Mouse (Mus musculus) neural tube, embryonic 15.5 days (tissue): ENCODE measurements around the gene Gdpgp1. TPM values are rescaled to one million over a fixed set of nuclear protein-coding genes. Genes with fewer than 3 reads are reported as not detected.

Experiments
- ATAC-seq: fragments of 200-750 bp; cut with Nextera tagmentation; 2 replicates; pipeline ENCODE4 v1.8.0; 2017; ENCODE audit warnings: mild to moderate bottlenecking, moderate TSS enrichment, moderate library complexity; ENCODE audit not compliant: low FRiP score
- H3K27ac ChIP-seq: fragments of 300-500 bp; sonication (generic); replicated peaks from 2 replicates; pipeline ENCODE4 v1.5.1; 2015; ENCODE audit warnings: mild to moderate bottlenecking, inconsistent platforms
- H3K27me3 ChIP-seq: fragments of 300-500 bp; sonication (generic); replicated peaks from 2 replicates; pipeline ENCODE4 v1.6.1; 2015; ENCODE audit warnings: inconsistent platforms
- H3K36me3 ChIP-seq: fragments of 300-500 bp; sonication (generic); 2 replicates; pipeline ENCODE4 v1.6.1; 2015; ENCODE audit warnings: inconsistent platforms
- H3K4me1 ChIP-seq: fragments of 300-500 bp; sonication (generic); 2 replicates; pipeline ENCODE4 v1.6.1; 2015; ENCODE audit warnings: inconsistent platforms
- H3K4me2 ChIP-seq: fragments of 300-500 bp; sonication (generic); 2 replicates; pipeline ENCODE4 v1.6.1; 2015; ENCODE audit warnings: inconsistent platforms, mild to moderate bottlenecking, moderate library complexity
- H3K4me3 ChIP-seq: fragments of 300-500 bp; sonication (generic); replicated peaks from 2 replicates; pipeline ENCODE4 v1.5.1; 2015; ENCODE audit warnings: mild to moderate bottlenecking, inconsistent platforms
- H3K9ac ChIP-seq: fragments of 300-500 bp; sonication (generic); replicated peaks from 2 replicates; pipeline ENCODE4 v1.6.1; 2015; ENCODE audit warnings: mild to moderate bottlenecking, inconsistent platforms
- H3K9me3 ChIP-seq: fragments of 300-500 bp; sonication (generic); replicated peaks from 2 replicates; pipeline ENCODE4 v1.6.1; 2016; ENCODE audit warnings: inconsistent platforms
- WGBS: fragments of 180-500 bp; shearing (Covaris S2); methylation state at CpG from one replicate; pipeline ENCODE4 v1.1.7; 2015; ENCODE audit warnings: mixed read lengths; 5-methylcytosine and 5-hydroxymethylcytosine counted together
- polyA plus RNA-seq: library from polyadenylated mRNA; unstranded; fragments of >200 nt; fragmentation: Nextera tagmentation; extraction: Ambion mirVana; gene quantifications from 2 replicates; pipeline ENCODE4 v1.2.1, GENCODE M21; 2015

Gdpgp1 gene
- polyA plus RNA-seq, 1 experiment from 2014 or later = 4.6 TPM

- Histone ChIP-seq H3K27ac (no peak overlapping the region), H3K27me3 (no peaks in the 10 kb centered on the region), H3K4me1 (peaks cover 74% of the 10 kb centered on the region), H3K4me3 (no peak overlapping the region), H3K36me3 (0 out of 2 replicates have a peak, but pooled peaks cover 6% of the 10 kb centered on the region), H3K9me3 (no peaks in the 10 kb centered on the region), H3K4me2 (no peak overlapping the region; the same call in 1 of the 2 replicates), H3K9ac (no peak overlapping the region)
- WGBS = 79% methylated on average over 5 of the region's 5 CpGs
- ATAC-seq = no peak
Observed at GRCm38 (mm10) chr7:80200963-80201539, 31.6 kb upstream of the Gdpgp1 start.

DNA sequence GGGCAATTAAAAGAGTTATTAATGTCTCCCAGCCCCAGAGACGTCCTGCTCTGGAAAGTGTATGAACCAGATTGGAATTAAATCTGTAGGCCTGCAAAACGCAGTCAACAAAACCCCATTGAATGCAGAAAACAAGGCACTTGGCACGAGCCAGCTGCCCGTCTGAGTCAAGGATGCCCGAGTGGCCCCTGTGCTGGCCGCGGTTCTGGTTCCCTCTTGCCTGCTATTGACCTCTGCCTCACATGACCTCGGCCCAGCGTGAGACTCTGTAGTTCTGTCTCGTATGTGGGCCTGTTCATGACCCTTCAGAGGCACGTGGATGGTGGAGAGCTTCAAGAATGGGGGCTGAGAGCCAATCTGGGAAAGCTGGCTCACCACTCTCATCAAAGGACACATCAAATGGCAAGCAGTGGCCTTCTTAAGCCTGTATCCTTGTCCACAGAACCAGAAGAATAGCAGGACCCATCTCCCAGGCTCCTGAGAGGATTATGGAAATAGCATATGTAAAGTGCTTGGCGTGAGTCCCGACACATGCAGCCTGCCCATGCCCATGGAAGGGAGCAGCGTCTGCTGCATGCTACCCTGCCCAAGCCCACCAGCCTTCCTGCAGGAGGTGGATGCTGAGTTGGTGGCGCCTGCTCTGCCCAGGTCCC is 30.7 kb upstream of the Gdpgp1 start:
- Histone ChIP-seq H3K4me1 (peaks cover 82% of the 10 kb centered on the region), H3K27ac (no peak overlapping the region), H3K9ac (no peak overlapping the region), H3K4me3 (no peak overlapping the region), H3K36me3 (0 out of 2 replicates have a peak, but pooled peaks cover 6% of the 10 kb centered on the region), H3K9me3 (no peaks in the 10 kb centered on the region), H3K4me2 (0 out of 2 replicates have a peak overlapping the region, but pooled peaks have one; percentile 4), H3K27me3 (no peaks in the 10 kb centered on the region)
- no peak for ATAC-seq
- 69% methylated on average over 15 of the region's 15 CpGs for WGBS

DNA sequence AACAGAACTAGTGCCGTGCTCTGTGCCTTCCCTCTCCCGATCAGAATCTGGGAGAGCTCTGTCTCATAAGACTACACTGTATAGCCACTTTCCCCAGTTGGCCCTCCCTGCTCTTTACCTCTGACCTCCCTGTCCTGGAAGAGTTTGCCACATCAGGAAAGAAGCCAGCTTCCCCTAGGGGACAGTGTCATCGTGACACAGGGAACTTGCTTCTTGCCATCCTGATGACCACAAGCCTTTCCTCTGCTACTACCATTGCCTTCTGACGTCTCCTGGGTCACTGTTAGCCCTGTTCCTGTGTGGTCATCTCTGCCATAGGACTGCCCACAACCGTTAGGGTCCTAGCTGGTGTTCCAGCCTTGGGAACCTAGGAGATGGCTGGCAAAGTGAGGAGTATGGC is 29.7 kb upstream of the Gdpgp1 start:
- no peaks in the 10 kb centered on the region for H3K9me3 ChIP-seq
- 88% methylated on average over 5 of the region's 5 CpGs for WGBS
- peaks cover 83% of the 10 kb centered on the region for H3K4me1 ChIP-seq
- H3K36me3 ChIP-seq = 0 out of 2 replicates have a peak, but pooled peaks cover 6% of the 10 kb centered on the region
- H3K9ac ChIP-seq = no peak overlapping the region
- no peak for ATAC-seq
- no peak overlapping the region for H3K27ac ChIP-seq
- no peak overlapping the region for H3K4me2 ChIP-seq
- H3K27me3 ChIP-seq = no peaks in the 10 kb centered on the region
- no peak overlapping the region for H3K4me3 ChIP-seq

- Histone ChIP-seq H3K27ac (no peak overlapping the region), H3K4me1 (peaks cover 89% of the 10 kb centered on the region)
Observed at GRCm38 (mm10) chr7:80203638-80204096, 29.0 kb upstream of the Gdpgp1 start.

DNA sequence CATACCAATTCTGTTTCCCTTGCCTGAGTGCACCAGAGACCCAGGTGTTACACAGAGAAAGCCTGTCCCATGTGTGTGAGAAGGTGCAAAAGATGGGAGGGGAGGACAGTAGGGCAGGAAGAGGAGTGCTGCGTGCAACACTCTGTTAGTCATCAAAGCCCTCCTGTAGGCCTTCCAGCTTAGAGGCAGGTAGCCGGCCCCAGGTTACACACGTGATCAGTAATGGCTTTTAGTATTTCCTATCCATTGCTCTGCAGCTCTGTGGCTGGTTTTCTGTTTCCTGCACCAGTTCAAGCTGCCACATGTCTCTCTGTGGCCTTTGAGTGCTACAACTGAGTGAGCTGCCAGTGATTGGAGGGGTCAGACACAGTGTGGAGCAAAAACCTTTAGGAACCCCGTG is 28.3 kb upstream of the Gdpgp1 start:
- ATAC-seq = no peak
- H3K4me2 ChIP-seq = no peak overlapping the region
- no peak overlapping the region for H3K4me3 ChIP-seq
- no peaks in the 10 kb centered on the region for H3K9me3 ChIP-seq
- H3K27ac ChIP-seq = no peak overlapping the region
- H3K4me1 ChIP-seq = peaks cover 89% of the 10 kb centered on the region
- H3K9ac ChIP-seq = no peak overlapping the region
- 81% methylated on average over 4 of the region's 4 CpGs for WGBS
- 0 out of 2 replicates have a peak, but pooled peaks cover 6% of the 10 kb centered on the region for H3K36me3 ChIP-seq
- H3K27me3 ChIP-seq = no peaks in the 10 kb centered on the region

More at GRCm38 (mm10) chr7:80203638-80204096, 29.0 kb upstream of the Gdpgp1 start:
- Histone ChIP-seq H3K4me3 (no peak overlapping the region), H3K36me3 (0 out of 2 replicates have a peak, but pooled peaks cover 6% of the 10 kb centered on the region), H3K27me3 (no peaks in the 10 kb centered on the region), H3K9me3 (no peaks in the 10 kb centered on the region), H3K9ac (no peak overlapping the region), H3K4me2 (no peak overlapping the region)
- WGBS = 34% methylated on average over 12 of the region's 12 CpGs
- no peak for ATAC-seq

GRCm38 (mm10) chr7:80204961-80205360 is 27.7 kb upstream of the Gdpgp1 start:
- no peak overlapping the region for H3K27ac ChIP-seq
- 72% methylated on average over 7 of the region's 7 CpGs for WGBS

DNA sequence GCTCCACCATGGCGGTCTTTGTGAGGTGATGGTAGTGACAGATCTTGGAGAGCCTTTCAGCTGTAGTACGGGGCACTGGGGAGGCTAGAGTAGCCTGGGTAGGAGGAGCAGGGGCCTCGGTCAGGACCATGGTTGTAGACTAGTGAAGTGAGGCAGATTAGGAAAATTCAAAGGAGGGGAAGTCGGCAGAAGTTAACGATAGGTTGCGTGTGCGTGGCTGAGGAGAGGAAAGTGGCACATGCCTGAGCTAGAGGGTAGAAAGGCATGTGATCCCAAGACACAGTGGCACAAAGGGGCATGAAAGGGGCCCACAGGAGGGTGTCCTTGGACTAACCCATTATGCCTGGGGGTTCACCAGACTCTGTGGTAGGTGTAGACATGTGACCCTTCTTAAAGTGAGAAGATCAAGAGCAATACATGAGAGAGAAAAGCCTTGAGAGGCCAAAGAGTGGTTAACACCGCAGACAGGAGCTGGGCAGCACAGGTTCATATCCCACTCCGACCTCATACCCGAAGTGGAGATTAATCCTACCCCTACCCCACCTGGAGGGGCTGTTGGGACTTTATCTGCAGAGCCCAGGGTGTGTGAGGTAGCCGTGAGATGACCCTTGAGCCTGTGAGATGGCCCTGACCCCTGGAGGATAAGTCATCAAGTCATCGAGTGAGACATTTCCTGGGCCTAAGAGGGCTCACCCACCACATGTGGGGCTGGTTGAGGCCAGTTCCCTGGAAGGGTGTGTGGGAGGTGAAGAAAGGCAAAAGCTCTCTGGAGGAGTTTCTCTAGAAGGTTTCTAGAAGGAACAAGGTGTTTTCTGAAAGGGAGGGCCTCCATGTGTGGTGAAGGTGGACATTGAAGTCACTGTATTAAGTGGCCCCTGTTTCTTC is 26.7 kb upstream of the Gdpgp1 start:
- no peak overlapping the region for H3K9ac ChIP-seq
- H3K4me1 ChIP-seq = peaks cover 78% of the 10 kb centered on the region
- no peak overlapping the region for H3K27ac ChIP-seq
- 90% methylated on average over 12 of the region's 12 CpGs for WGBS
- no peaks in the 10 kb centered on the region for H3K27me3 ChIP-seq
- no peak overlapping the region for H3K4me2 ChIP-seq
- no peak overlapping the region for H3K4me3 ChIP-seq
- H3K36me3 ChIP-seq = 0 out of 2 replicates have a peak, but pooled peaks cover 6% of the 10 kb centered on the region
- no peaks in the 10 kb centered on the region for H3K9me3 ChIP-seq
- no peak for ATAC-seq

More at GRCm38 (mm10) chr7:80204961-80205360, 27.7 kb upstream of the Gdpgp1 start:
- Histone ChIP-seq H3K9me3 (no peaks in the 10 kb centered on the region), H3K9ac (no peak overlapping the region), H3K27me3 (no peaks in the 10 kb centered on the region), H3K36me3 (0 out of 2 replicates have a peak, but pooled peaks cover 6% of the 10 kb centered on the region), H3K4me1 (peaks cover 86% of the 10 kb centered on the region), H3K4me2 (no peak overlapping the region), H3K4me3 (no peak overlapping the region)
- ATAC-seq = no peak

- 0 out of 2 replicates have a peak, but pooled peaks cover 5% of the 10 kb centered on the region for H3K36me3 ChIP-seq
- WGBS = 66% methylated on average over 3 of the region's 3 CpGs
- no peaks in the 10 kb centered on the region for H3K9me3 ChIP-seq
- no peak overlapping the region for H3K4me2 ChIP-seq
- no peak overlapping the region; the same call in 1 of the 2 replicates for H3K27ac ChIP-seq
- no peaks in the 10 kb centered on the region for H3K27me3 ChIP-seq
- no peak for ATAC-seq
- no peak overlapping the region for H3K9ac ChIP-seq
- peaks cover 69% of the 10 kb centered on the region for H3K4me1 ChIP-seq
- H3K4me3 ChIP-seq = no peak overlapping the region
Observed at GRCm38 (mm10) chr7:80207314-80207731, 25.3 kb upstream of the Gdpgp1 start.

DNA sequence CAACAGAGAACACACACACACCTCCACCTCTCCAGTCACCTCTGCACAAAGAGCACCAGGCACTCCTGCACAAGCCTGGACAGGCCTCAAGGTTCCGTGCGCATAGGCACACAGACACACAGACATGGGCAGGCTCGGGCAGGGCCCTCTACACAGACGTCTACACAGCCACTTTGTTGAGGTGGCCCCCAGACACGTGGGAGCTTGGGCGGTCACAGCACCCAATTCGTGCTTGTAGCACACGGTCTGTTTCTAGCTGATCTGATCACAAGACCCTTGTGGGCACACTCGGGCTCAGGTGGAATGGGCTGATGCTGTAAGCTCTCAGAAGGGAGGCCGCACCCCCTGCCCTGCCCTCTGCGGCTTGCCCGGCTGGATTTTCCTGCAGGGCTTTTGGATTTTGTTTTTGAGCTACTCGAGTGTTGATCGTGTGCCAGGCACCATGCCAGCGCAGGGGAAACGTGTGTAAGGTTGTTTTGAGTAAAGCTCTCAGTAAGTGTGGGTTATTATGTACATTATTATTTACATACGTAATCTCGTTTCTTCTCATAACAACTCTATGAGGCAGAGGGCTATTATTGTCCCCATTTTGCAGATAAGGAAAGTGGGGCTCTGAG is 24.5 kb upstream of the Gdpgp1 start:
- no peaks in the 10 kb centered on the region for H3K9me3 ChIP-seq
- peaks cover 5% of the 10 kb centered on the region; the same call in 1 of the 2 replicates for H3K36me3 ChIP-seq
- no peak for ATAC-seq
- WGBS = 66% methylated on average over 18 of the region's 18 CpGs
- H3K4me2 ChIP-seq = no peak overlapping the region
- no peak overlapping the region for H3K9ac ChIP-seq
- peaks cover 61% of the 10 kb centered on the region for H3K4me1 ChIP-seq
- no peak overlapping the region for H3K4me3 ChIP-seq
- no peaks in the 10 kb centered on the region for H3K27me3 ChIP-seq
- H3K27ac ChIP-seq = no peak overlapping the region

GRCm38 (mm10) chr7:80208738-80209430 is 23.8 kb upstream of the Gdpgp1 start:
- Histone ChIP-seq H3K36me3 (peaks cover 13% of the 10 kb centered on the region), H3K9me3 (no peaks in the 10 kb centered on the region), H3K4me1 (peaks cover 53% of the 10 kb centered on the region), H3K4me3 (no peak overlapping the region), H3K27me3 (no peaks in the 10 kb centered on the region), H3K4me2 (no peak overlapping the region), H3K27ac (no peak overlapping the region; the same call in 1 of the 2 replicates), H3K9ac (no peak overlapping the region)
- 0 out of 2 replicates have a peak, but pooled peaks have one; percentile 32 for ATAC-seq
- 74% methylated on average over 10 of the region's 10 CpGs for WGBS
